Mouse (Mus musculus) T-helper 17 cell (primary cell): Measurements from ENCODE around the gene Slc35a2.

ENCODE experiments used
- in situ Hi-C, 2 experiments: fragments of 300-600 bp; cut with MboI, MseI; formaldehyde crosslinking; loops; 1 replicate in 1 of 2; 2 replicates in 1 of 2; pipeline ENCODE4 v1.15.1; 2025; ENCODE audit warnings: high pct_unique_total_duplicates in 2 of 2

Gene Slc35a2

DNA sequence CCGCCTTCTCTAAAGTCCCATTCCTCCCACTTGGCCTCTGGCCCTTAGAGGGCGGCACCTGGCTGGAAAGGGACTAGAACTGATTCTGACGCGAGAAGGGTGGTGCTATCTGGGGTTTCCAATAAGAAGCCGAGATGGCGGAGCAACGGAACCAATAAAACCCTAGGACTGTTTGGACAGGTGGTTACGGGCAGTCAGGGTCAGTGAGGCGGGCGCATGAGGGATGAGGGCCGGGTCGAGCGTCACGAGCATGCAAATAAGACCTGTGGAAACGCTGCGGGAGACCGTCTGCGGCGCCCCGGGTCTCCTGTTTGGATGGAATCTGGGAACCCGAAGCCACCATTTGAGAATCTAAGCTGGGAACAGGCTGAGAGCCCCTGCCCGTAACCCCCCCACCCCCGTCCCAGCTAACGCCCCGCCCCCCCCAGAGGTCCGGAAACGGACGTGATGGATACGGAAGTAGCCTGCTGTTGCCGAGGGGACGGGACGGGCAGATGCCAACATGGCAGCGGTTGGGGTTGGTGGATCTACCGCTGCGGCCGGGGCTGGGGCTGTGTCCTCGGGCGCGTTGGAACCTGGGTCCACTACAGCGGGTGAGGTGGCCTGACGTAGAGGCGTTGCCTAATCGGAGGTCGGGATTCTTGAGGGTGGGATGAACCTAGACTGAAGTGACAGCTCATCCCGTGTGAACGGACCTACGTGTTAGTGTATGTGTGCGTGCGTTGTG is at the start of gene Slc35a2:
TSS of gene Slc35a2 (plus strand) at position 188 of the 727 bp plus-strand sequence.
- in situ Hi-C loops = no loop called here

DNA sequence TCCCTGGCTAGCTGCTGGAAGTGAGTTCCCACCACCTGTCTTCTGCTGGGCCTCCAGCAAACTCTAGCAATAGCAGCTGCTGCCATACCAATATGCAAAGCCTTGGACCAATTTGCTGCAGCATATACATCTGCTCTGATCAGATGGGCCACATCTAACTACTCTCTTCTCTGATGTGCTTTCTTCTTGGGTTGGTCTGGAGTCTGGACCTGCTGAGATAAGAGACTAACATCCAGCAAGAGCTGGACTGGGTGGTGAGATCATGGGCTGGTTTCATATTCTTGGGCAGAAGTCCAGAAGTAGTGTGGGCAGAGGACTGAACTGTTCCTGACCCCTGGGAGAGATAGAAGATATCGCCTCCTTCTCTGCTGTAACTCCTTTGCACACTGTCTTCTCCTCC is 46.7 kb upstream of the Slc35a2 start:
- in situ Hi-C loops = no loop called here

DNA sequence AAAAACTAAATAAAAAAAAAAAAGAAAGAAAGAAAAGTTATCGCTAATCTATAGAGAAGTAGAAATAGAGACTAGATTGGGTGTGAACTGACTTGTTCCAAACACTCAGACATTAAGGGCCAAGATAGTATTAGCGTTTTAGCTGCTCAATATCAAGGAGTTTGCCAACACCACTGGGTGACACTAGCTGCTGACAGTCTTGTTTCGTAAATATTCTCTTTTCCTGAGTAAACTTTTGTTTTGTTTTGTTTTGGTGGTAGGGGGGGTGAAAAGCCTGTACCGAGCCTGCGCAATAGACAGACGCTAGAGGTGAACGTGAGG is 43.0 kb upstream of the Slc35a2 start:
- in situ Hi-C loops = no loop called here

DNA sequence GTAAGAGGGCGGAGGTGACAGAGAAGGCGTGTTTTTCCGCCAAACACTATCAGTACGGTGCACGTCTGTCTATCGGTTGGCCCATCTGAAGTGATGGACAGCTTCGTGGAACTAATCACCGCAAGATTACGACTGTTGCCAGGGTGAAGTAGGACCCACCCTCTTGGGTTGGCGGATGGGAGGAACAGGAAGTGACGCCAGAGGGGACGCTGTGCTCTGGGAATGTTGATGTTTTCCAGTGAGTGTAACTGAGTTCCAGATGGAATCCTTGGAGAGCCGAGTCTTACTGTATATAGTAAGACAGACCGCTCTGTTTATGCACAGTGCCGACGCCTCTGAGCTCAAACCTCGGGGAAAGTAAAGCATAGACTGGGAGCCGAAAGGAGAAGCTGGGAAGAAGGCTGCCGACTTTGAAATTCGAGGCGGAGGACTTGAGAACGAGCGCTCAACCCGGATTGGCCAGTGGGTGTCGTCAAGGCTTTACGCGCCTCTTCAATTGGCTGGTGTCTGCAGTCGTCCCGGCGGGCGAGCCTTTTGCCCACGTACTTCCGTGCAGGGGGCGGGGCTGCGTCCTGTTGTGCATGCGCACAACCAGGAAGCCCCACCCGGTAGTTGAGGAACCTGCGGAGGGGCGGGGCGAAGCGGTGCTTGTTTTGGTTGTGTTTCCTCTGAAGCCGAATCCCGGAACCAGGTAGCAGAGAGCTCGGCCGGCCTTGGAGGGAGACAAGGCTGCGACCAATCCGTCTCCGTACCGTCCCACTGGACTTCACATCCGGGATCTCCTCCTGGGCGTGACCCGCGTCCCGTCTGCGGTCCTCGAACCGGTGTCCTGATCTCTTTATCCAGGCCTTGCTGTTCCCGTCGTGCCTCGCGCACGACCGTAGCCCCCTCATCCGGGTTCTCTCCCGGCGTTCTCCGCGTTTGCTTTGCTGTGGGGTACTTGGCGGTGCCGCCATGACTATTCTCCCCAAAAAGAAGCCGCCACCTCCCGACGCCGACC is 42.4 kb upstream of the Slc35a2 start, which contains the start of gene Otud5:
TSS of gene Otud5 (plus strand) at position 202 of the 1,000 bp plus-strand sequence.
- in situ Hi-C loops = no loop called here

DNA sequence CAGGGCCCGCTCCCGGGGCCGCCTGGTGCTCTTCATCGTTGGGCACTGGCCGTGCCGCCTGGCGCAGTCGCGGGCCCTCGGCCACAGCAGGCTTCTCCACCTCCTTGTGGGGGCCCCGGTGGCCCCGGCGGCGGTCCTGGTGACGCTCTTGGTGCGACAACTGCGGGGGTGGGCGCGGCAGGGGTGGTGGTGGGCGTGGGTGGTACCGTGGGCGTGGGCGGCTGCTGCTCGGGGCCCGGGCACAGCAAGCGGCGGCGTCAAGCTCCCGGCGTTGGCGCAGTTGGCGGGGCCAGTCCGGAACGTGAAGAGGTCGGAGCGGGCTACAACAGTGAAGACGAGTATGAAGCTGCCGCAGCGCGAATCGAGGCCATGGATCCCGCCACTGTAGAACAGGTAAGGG is 41.5 kb upstream of the Slc35a2 start:
- in situ Hi-C loops = no loop called here

DNA sequence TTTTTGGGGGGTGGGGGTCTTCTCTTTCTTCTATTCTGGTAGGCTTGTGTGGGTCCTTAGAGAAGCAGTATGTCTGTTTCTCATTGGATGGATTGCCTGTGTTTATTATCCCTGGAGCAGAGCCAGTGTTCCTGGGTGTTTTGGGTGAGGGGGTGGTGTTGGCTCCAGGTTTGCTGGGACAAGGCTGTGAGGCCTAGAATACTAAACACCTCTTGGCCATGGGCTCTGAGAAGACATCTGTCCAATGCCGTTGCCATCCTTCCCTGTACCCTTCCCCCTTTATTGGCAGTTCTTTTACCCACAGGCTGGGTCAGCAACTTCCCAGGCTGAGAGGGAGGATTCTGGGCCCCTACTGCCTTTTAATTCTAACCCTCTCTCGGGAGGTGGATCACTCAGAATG is 36.0 kb upstream of the Slc35a2 start:
- in situ Hi-C loops = no loop called here

DNA sequence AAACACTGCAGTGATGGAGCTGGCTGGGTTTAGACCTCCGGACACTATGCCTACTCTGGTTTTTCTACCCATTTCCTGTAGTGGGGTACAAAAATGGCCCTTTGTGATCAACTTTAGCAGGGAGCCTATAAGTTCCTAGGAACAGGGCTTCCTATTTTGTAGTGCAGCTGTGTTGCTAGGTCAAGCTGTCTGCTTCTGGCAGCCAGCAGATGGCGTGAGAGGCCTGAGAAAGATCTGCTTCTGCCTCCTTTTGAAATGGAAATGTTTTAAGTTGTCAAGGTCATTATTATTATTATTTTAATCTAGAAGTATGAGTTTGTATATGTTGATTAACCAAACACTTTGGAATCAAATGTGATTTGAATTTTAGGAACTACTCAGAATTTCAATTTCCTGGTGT is 29.2 kb upstream of the Slc35a2 start:
- in situ Hi-C loops = no loop called here

DNA sequence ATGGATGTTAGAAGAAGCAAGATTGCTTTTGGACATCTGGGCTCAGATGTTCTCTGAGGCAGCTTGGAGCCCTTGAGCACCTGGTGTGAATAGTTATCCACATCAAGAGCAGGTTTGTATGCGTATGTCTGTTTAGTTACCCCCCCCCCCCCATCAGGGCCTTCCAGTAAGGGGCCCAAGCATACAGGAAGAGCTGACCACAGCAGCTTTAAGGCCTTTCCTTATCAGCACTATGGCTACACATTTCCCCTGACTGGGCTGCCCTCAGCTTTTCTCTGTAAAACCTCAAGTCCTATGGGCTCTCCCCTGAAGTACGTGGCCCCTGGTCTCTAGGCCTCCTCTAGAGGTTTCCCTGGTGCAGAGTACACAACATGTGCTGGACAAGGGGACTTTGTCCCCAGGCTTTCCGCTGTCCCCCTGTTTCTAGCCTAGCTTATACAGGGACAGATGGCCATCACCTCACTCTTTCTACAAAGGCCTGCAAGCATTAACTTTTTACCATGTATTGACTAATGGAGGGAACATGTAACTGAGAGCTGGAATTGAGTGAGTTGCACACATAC is 24.6 kb upstream of the Slc35a2 start:
- in situ Hi-C loops = no loop called here

DNA sequence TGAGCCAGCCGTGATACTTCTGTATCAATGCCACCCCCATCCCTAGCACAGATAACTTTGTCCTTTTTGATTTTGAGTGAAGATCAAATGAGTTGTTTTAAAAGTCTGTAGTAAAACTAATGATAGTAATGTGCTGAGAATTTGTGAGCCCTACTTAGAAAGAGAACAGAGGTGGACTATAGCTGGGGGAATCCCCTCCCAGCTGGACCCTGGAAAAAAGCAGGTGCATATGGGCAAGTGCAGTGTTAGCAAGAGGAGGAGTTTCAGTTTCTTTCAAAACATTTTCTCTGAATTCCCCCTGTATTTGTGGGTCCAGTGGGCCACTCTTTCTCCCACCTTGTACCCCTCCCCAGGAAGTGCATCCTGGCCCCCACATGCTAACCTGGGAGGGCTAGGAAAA is 20.6 kb upstream of the Slc35a2 start:
- in situ Hi-C loops = no loop called here

DNA sequence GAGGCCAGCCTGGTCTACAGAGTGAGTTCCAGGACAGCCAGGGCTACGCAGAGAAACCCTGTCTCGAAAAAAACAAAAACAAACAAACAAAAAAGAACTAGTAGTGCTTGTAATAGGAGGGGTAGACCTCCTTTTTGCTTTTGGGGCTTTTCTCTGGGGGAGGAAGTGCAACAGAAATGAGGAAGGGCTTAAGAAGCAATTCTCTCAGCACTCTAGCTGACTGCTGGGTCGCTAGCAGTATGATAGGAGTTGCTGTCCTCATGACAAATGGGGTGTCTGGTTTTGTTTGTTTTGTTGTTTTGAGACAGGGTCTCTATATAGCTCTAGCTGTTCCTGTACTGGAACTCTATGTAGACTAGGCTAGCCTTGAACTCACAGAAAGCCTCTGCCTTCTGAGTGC is 19.3 kb upstream of the Slc35a2 start:
- in situ Hi-C loops = no loop called here

DNA sequence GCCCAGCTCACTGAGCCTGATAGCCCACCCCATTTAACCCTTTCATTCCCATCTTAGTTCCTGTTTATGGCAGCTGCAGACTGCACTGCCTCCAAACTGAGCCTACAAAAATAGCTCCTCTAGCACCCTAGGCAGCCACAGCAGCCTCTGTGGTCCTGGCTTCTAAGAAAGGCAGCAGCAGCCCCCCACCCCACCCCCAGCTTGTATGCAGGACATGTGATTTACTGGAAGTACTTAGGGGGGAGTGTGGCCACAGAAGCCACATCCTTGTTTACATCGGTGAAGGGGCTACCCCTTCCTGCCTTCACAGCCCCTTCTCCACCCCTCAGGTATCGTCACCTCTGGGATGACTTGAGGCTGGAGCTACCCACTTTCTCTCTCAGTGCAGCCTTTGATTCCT is 18.5 kb upstream of the Slc35a2 start:
- in situ Hi-C loops = no loop called here

DNA sequence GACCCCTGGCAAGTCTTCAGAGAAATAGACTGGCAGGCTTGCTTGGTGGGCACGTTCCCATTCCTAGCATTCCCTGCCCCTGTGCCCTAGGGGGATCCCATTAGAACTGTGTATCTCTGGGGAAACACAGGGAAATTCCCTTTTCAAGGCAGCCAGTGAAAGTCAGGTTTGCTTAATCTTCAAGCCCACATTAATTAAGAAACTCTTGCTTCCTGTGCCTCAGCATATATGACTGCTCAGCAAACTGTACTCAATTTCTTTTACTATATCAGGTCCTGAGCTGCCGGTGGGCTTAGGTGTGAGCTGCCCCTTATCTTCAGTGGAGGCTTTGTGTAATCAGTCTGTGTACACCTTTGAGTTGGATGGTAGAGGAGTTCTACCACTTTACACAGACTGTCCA is 18.0 kb upstream of the Slc35a2 start:
- in situ Hi-C loops = no loop called here

DNA sequence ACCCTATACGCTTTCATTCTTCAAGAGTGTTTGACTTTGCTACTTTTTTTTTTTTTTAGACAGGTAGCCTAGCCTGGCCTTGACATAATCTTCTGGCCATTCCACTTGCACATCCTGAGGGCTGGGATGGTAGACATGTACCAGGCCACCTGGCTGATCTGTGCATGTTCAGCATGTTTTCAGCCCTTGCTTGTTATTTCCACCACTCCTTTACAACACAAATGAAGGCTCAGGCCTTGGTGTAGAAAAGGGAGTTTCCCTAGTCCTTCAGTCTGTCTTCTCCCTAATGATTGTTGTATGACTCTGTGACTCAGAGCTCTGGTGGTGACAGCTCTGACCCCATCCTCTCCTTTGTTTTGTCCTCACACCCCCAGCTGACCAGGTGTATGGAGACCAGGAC is 16.7 kb upstream of the Slc35a2 start:
- in situ Hi-C loops = no loop called here

DNA sequence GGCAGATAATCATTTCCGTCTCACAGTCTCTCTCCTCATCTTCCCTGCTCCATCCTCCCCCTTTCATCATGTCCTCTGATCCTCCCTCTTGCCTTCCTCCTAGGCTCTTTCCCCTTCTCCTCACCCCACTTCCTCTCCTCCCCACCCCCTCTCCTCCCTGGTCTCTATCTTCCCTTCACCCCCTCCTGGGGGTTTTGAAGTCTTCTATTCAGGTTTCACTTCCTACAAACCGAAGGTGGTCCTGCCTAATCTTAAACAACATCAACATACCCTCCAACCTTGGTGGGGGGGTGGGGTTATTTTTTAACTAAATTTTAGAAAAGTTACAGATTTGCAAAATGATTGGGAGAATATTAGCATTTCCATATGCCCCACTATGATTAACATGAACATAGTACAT is 15.3 kb upstream of the Slc35a2 start:
- in situ Hi-C loops = no loop called here

DNA sequence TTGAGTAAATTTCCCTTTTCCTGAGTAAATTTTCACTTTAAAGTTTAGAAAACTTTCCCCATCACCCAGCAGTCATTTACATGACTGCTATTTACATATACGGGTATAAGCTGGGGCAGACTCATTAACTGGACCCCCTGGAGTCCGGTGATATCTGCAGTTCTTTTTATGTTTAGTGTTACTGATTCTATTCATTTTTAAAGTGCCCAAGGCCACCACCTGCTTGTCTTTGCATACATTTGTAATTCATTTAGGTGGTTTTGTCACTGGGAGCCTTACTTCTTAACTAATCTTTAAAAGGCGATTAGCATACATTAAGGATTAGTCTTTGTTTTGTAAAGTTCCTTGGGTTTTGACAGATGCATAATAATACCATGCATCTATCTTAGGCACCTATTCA is 14.0 kb upstream of the Slc35a2 start:
- in situ Hi-C loops = no loop called here

DNA sequence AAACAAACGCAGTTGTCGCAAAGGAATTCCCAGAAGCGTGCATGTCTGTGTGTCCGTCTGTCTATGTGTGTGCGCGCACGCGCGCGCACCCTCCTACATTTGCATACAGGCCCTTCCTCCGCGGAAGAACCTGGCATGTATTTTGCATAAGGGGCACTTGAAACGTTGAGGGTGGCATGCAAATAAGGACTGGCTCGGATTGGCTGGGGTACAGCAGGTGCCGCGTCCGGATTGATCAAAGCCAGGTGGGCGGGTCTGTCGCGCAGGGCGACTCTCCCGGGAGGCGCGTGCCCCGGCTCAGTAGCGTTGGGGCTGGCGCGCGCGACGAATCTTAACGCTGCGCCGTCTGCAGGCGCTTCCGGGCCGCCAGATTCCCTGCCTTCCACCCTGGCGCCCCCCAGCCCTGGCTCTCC is 5.8 kb upstream of the Slc35a2 start, which contains the start of gene Pim2:
TSS of gene Pim2 (plus strand) at position 256 of the 413 bp plus-strand sequence.
- in situ Hi-C loops = no loop called here

DNA sequence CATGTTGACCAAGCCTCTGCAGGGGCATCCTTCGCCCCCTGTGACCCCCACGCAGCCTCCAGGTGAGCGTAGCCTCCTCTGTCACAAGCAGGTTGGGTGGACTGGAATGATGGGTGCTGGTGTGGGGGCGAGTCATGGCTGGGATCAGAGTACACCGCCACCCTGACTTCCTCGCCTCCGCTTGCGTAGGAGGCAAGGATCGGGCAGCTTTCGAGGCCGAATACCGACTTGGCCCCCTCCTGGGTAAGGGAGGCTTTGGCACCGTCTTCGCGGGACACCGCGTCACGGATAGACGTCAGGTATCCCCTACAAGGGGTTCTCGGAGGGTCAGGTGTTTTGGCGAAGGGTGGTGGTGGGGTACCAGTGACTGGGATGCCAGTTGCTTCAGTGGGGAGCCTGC is 5.3 kb upstream of the Slc35a2 start:
- in situ Hi-C loops = no loop called here

DNA sequence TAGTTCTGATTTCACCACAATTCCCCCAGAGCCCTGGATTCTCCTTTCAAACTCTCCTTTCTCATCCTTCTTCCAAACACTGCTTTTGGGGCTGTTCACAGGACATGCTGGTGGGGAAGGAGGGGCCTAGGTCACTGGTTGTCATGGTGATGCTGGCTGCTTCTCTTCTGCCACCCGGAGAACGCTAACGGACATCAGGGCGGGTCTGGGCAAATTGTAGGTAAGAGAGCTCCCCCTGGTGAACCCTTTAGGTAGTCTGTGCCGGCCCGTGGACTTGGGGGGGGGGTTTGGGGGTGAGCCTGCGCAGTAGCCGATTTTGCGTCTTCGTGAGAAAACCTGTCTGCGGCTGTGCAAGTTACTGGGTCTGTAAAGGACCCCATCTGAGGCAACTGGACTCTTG is 4.0 kb upstream of the Slc35a2 start:
- in situ Hi-C loops = no loop called here

DNA sequence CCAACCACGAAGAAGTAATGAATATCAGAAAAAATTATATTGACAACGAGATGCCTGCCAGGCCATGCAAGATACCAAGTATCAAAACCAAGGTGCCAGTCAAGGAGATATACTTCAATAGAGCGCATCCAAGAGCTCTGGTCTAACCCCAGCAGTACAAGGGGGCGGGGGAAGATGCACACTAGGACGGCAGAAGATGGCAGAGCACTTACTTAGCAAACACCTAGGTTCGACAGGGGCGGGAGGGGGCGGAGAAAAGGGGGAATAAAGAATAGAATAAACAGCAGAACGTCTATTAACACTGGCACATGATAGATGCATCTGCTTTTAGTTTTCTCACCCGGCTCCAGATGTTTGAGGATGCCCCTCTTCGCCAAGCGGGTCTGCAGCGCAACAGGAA is 14.4 kb downstream of the Slc35a2 start:
- in situ Hi-C loops = no loop called here

DNA sequence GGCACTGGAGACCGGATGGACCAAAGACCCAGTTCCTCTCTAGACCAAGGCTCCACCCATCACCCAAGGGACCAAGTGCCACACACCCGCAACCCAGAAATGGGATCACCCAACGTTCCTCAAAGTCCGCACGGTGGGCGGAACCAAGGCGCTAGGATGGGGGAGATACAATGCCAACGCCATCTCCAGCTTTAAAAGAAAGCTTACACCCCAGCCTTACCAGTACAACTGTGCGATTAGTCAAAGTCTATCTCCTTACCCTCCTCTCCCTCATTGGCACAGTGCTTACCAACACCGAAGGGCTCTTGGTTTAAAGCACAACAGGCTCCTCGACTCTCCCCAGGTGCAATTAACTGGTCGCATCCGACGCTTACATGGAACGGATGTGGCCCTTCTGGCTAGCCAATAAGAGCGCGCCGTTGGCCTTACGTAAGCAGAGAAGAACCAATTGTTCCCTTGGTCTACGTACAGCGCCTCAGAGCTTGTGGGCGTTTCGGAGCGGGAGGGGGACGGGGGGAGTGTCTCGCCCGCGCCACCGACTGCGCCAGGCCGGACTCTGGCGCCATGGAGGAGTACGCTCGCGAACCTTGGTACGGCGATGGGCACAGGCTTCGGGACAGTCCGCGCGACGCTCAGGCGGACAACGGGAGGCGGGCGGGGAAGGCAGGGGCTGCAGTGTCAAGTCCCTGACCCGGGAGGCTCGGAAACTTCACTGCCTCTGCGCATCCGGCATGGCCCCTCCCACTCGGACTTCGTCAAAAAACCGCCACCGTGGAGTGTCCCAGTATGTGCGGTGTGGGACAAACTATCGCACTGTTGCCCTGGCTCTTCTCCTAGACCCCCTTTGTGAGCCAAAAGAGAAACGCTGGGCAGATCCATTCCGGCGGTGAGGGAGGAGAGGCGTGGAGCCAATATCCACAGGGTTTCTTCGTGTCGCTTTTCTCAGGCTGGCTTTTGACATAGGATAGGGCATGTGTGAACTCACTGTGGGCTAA is 15.3 kb downstream of the Slc35a2 start, which contains the start of the genes Pqbp1 and Timm17b:
TSS of gene Pqbp1 (minus strand) at position 390 of the 995 bp plus-strand sequence.
TSS of gene Timm17b (plus strand) at position 478 of the 995 bp plus-strand sequence.
- in situ Hi-C loops = no loop called here

DNA sequence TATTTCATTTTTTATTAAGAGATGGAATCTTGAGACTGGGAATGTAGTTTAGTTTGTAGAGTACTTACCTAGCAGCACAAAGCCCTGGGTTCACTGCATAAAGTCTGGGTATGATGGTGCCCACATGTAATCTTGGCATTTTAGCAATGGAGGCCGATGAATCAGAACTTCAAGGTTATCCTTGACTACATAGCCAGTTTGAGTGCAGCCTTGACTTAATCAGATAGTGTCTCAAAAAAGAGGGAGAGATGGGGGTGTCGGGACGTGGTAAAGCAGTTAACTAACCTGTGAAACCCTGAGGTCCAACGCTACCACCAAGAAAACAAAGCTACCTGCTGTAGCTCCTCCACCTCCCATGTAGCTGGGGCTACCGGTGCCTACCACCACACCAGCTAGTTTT is 20.6 kb downstream of the Slc35a2 start:
- in situ Hi-C loops = no loop called here
